Mouse (Mus musculus) urinary bladder, postnatal 36 days (tissue): ENCODE results near the gene Mlxip.

Experiments used
- DNase-seq, 2 experiments: peaks; one replicate each; pipeline ENCODE4 v3.0.0; 2022; ENCODE audit warnings: low spot score in 2 of 2, mixed read lengths in 1 of 2

Mlxip gene

DNA sequence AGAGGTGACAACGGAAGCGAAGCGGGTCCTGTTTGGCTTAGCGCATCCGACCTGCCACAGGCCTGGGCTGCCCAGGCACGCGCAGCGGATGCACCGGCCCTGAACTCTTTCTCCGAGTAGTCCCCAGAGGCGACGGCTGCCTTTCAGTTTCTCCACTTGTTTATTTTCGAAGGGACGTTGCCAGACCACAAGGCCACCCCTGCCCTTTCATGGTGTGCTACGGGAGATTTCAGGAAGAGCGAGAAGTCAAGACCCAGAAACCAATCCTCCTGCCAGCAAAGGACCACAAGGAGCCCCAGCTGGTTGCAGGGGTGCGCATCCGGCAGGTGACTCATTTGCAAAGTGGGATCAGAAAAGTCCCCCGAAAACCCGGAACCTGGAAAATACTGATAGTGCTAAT lies 12.6 kb upstream of the Mlxip start:
- no peak for DNase-seq

- DNase-seq = no peak
Measured at GRCm38 (mm10) chr5:123382686-123383085, 11.9 kb upstream of the Mlxip start.

GRCm38 (mm10) chr5:123388452-123388851 lies 6.1 kb upstream of the Mlxip start:
- no peak for DNase-seq

GRCm38 (mm10) chr5:123390536-123391441 lies 3.8 kb upstream of the Mlxip start:
- DNase-seq = no peak

GRCm38 (mm10) chr5:123391442-123391809 lies 3.2 kb upstream of the Mlxip start:
- DNase-seq = no peak

GRCm38 (mm10) chr5:123393786-123394302 lies 754 bp upstream of the Mlxip start:
- DNase-seq = no peak

DNA sequence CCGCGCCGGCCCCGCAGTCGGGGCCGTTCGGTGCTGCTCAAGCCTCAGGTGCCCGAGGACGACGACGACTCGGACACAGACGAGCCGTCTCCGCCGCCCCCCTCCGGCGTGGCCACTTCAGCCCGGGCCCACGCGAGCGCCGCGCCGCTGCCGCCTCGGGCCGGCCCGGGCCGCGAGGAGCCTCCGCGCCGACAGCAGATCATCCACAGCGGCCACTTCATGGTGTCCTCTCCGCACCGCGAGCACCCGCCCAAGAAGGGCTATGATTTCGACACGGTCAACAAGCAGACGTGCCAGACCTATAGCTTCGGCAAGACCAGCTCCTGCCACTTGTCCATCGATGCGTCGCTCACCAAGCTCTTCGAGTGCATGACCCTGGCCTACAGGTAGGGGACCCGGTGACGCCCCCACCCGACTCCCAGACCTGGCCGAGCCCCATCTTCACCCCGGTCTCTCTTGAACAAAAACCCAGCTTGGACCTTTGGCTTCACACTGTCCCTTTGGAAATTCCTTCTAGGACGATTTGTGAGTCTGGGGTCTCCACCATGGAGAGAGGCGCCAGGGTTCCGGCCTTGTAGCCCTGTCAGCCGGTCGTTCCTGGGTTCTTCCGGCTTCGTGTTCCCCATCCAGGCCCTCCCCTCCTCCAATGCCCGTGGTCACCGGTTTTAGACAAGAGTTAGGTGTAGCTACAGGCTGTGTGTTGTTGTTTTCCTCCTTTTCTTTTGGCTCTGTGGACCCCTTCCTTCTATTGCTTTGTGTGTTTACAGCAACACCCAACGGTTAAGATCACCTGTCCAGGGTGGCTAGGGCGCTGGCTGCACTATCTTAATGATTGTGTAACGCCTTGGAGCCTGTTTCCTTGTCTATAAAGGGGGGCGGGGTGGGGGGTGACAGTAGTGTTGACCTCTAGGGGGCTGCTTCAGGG lies 621 bp downstream of the Mlxip start:
- no peak for DNase-seq

DNA sequence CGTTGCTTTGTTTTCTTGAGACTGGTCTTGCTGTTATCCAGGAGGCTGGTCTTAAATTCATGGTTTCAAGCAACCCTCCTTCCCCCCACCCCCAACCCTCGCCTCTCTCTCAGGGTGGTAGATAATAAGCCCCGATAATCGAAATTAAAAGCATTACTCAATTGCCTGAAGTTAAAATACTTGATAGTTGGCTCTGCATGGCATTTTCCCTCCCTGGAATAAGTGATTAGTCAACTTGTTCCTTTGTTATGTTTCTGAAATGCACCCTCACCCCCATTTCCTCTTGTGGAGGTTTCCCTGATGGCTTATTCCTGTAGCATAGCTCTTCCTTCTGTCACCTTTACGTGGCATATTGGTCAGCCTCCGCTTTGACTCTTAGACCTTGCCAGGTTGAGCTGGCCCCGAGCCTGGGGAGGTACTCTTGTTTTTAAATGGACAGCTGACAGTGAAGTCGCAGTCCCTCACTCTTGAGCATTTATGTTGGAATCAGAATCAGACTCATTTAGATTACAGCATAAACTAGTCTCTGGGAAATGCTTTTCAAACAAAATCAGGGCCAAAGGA lies 2.4 kb downstream of the Mlxip start:
- no peak for DNase-seq

DNA sequence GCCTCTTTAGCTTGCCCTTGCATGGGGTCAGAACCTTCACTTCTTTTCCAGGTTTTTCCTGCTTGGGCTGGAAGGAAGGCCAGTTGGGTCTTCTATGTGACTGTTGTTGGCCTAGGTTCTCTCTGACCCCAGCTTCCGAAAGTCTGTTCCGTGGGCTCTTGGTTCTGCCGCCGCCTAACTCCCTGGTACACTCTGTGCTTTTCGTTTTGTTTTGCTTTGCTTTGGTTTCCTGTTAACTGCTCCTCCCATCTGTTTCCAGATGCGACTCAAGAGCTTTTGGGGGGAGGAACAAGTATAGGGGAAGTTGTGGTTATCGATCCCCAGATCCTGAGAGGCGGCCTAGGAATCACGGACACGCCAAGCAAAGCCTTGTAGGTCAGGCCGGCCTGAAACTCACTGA lies 3.2 kb downstream of the Mlxip start:
- peak in 1 of 2 experiments; percentile 36 for DNase-seq

GRCm38 (mm10) chr5:123398856-123399498 lies 4.4 kb downstream of the Mlxip start:
- no peak for DNase-seq

GRCm38 (mm10) chr5:123404480-123404879 lies 9.9 kb downstream of the Mlxip start:
- DNase-seq = no peak

DNA sequence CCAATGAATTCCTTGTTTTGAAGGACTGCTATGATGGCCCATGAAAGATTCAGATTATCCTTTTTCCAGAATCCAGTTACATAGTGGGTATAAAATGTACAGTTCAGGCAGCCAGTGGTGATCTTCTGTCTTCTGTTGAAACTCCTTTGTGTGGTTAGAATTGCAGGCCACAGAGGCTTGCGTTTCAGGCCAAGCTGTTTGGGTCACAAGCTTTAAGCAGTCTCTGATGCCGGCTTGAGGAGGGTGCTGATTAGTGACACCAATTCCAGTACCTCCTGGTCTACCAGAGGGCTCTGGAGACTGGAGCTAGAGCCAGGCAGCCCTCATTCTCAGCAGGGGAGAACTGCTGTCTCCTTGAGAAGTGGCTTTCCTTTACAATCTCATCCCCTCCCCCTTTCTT lies 12.4 kb downstream of the Mlxip start:
- DNase-seq = no peak

- DNase-seq = no peak
Measured at GRCm38 (mm10) chr5:123408176-123408575, 13.6 kb downstream of the Mlxip start.

- no peak for DNase-seq
Measured at GRCm38 (mm10) chr5:123412193-123412592, 17.6 kb downstream of the Mlxip start.

GRCm38 (mm10) chr5:123413866-123414363 lies 19.3 kb downstream of the Mlxip start:
- no peak for DNase-seq

DNA sequence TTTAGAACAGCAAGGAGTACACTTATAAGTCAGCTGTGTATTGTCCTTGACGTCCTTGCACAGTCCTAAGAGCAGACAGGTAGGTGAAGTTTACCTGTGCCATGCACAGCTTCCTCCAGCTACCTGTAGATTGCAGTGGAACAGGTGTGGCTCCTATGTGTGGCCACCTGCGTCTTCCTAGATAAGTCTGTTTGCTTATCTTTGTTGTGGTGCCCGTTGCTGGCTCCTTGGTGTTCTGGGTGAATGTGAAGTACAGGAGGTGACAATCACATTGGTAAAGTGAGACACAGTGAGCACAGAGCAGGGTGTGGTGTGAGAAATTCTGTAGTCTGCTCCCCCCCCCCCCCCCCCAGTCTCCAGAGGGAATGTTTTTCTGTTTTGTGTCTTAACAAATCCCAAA lies 21.6 kb downstream of the Mlxip start:
- no peak for DNase-seq

GRCm38 (mm10) chr5:123416566-123417518 lies 22.2 kb downstream of the Mlxip start:
- DNase-seq = no peak

DNA sequence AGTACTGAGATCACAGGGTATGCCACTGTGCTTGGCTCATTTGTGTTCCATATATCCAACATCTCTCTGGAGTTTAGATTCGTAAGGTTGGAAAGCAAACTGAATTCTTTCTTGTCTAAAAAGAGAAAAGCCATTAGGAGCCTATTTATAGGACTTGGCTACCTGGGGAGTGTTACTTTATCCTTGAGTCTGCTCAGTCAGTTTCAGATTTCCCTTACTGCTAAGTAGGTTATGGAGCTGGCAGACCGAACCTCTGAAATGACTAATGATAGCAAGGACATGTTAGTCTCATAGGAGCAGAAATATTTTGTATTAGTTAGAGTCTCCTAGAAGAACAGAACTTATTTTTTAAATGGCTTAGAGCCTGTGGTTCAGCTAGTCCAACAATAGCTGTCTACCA lies 29.3 kb downstream of the Mlxip start:
- no peak for DNase-seq

- no peak for DNase-seq
Measured at GRCm38 (mm10) chr5:123427556-123427955, 33.0 kb downstream of the Mlxip start.
